ENCODE assay signal across 28 mouse cellular contexts in the genomic region with DNA sequence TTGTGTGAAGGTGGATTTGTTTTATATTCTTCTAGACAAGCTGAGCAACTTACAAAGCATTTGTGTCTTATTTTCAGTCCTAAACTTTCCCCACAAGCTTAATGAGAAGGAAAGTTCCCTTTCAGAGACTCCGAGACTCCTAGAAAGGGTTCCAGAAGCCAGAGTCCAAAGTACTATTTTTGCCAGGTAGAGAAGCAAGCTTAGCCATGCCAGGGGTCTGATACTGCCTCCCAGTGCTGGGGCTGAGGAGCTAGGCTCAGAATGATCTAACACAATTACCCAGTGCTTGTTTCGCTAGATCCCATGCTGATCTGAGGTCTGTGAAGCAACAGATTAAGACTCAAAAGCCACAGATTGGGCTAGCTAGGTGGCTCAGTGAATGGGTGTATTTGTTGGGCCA.
DNase-seq lines count a peak whose midpoint lies in the region; ATAC-seq and TF ChIP-seq lines count a peak whose summit lies in the region.
"Had no signal": no experiment of that assay in that cellular context is flagged by ENCODE, and none has a peak within 500 bp of the region (broad histone marks: within the 10 kb centered on the region; RNA-seq: fewer than 3 reads in every experiment).

No protein-coding gene starts in this region.

- no peaks in the 10 kb centered on the region for H3K4me1 ChIP-seq in intestine, postnatal 0 days (replicated peaks; ENCODE audit: control insufficient read depth, insufficient read depth, low read length)
- H3K4me1 ChIP-seq in intestine, embryonic 15.5 days (replicated peaks), result no peaks in the 10 kb centered on the region
- peaks cover 4% of the 10 kb centered on the region; the same call in 1 of the 2 replicates for H3K4me1 ChIP-seq in kidney, embryonic 16.5 days (ENCODE audit: insufficient read depth, low read length)
- H3K4me1 ChIP-seq in midbrain, embryonic 14.5 days (ENCODE audit: control insufficient read depth, insufficient read depth, low read length), result no peaks in the 10 kb centered on the region
- H3K4me1 ChIP-seq: embryonic facial prominence, embryonic 10.5 days; embryonic facial prominence, embryonic 13.5 days had no signal

- H3K36me3 ChIP-seq in intestine, postnatal 0 days (ENCODE audit: control insufficient read depth, insufficient read depth), result no peaks in the 10 kb centered on the region
- no peaks in the 10 kb centered on the region for H3K36me3 ChIP-seq in intestine, embryonic 15.5 days
- no peaks in the 10 kb centered on the region for H3K36me3 ChIP-seq in kidney, embryonic 16.5 days (ENCODE audit: insufficient read depth, low read length)
- no peaks in the 10 kb centered on the region for H3K36me3 ChIP-seq in midbrain, embryonic 14.5 days (ENCODE audit: control insufficient read depth, insufficient read depth, low read length)
- H3K36me3 ChIP-seq: embryonic facial prominence, embryonic 10.5 days; embryonic facial prominence, embryonic 13.5 days; forebrain, embryonic 12.5 days; forebrain, embryonic 15.5 days; heart, embryonic 15.5 days had no signal

- DNase-seq in kidney, adult 8-10 months, result peak; percentile 37 to 54
- DNase-seq in layer of hippocampus, adult 2 months (ENCODE audit: low spot score in 2 of 2), result no peak
- DNase-seq in layer of hippocampus, postnatal 14 days (ENCODE audit: low spot score in 2 of 2), result no peak
- DNase-seq in midbrain, embryonic 14.5 days, result no peak
- DNase-seq: adrenal gland, adult 8-10 months; adrenal gland, postnatal 25 days; cerebellum, adult 11-12 months; cerebellum, adult 8-10 months; cerebellum, postnatal 10 days; cerebellum, postnatal 36 days; embryo, embryonic 11 days; gastrocnemius, postnatal 25 days; heart, adult 2 months; heart, postnatal 10 days; heart, postnatal 4 days had no signal

- no peaks in the 10 kb centered on the region for H3K27me3 ChIP-seq in intestine, postnatal 0 days (replicated peaks; ENCODE audit: control insufficient read depth, insufficient read depth, low read length)
- H3K27me3 ChIP-seq in intestine, embryonic 15.5 days (replicated peaks), result no peaks in the 10 kb centered on the region
- H3K27me3 ChIP-seq in kidney, embryonic 16.5 days (ENCODE audit: insufficient read depth, low read length), result no peaks in the 10 kb centered on the region
- H3K27me3 ChIP-seq in midbrain, embryonic 14.5 days (ENCODE audit: control insufficient read depth, insufficient read depth, low read length), result no peaks in the 10 kb centered on the region
- H3K27me3 ChIP-seq: embryonic facial prominence, embryonic 13.5 days; forebrain, embryonic 12.5 days; forebrain, embryonic 15.5 days; heart, embryonic 15.5 days had no signal

- no peak overlapping the region for H3K4me2 ChIP-seq in intestine, postnatal 0 days (replicated peaks; ENCODE audit: low read depth)
- no peak overlapping the region for H3K4me2 ChIP-seq in intestine, embryonic 15.5 days (replicated peaks)
- H3K4me2 ChIP-seq in kidney, embryonic 16.5 days (replicated peaks; ENCODE audit: low read depth, low read length), result no peak overlapping the region
- no peak overlapping the region for H3K4me2 ChIP-seq in midbrain, embryonic 14.5 days (ENCODE audit: low read length)
- H3K4me2 ChIP-seq: embryonic facial prominence, embryonic 13.5 days; forebrain, embryonic 12.5 days; forebrain, embryonic 15.5 days; heart, embryonic 11.5 days; heart, embryonic 15.5 days; hindbrain, embryonic 14.5 days had no signal

- H3K9me3 ChIP-seq in intestine, postnatal 0 days (ENCODE audit: control insufficient read depth), result no peaks in the 10 kb centered on the region
- H3K9me3 ChIP-seq in intestine, embryonic 15.5 days, result no peaks in the 10 kb centered on the region
- no peaks in the 10 kb centered on the region for H3K9me3 ChIP-seq in kidney, embryonic 16.5 days (ENCODE audit: low read length)
- H3K9me3 ChIP-seq in midbrain, embryonic 14.5 days (ENCODE audit: control insufficient read depth, low read length), result no peaks in the 10 kb centered on the region
- H3K9me3 ChIP-seq: embryonic facial prominence, embryonic 10.5 days; embryonic facial prominence, embryonic 13.5 days; forebrain, embryonic 12.5 days; forebrain, embryonic 15.5 days; heart, embryonic 15.5 days had no signal

- peak; percentile 35 for TF ChIP-seq CTCF in intestine, postnatal 0 days (IDR thresholded peaks at IDR 0.05; ENCODE audit: low read depth)
- TF ChIP-seq CTCF in layer of hippocampus, adult 2 months (conservative IDR thresholded peaks at IDR 0.05), result peak; percentile 35

- 65% methylated on average over 2 of the region's 2 CpGs for WGBS in intestine, postnatal 0 days
- WGBS in intestine, embryonic 15.5 days, result 81% methylated on average over 2 of the region's 2 CpGs
- WGBS in kidney, embryonic 16.5 days, result 87% methylated on average over 2 of the region's 2 CpGs
- WGBS in midbrain, embryonic 14.5 days, result 76% methylated on average over 2 of the region's 2 CpGs

- ATAC-seq in intestine, postnatal 0 days, result no peak
- ATAC-seq in intestine, embryonic 15.5 days, result no peak
- ATAC-seq in kidney, embryonic 16.5 days (ENCODE audit: low FRiP score, low TSS enrichment), result no peak
- no peak for ATAC-seq in midbrain, embryonic 14.5 days (ENCODE audit: low FRiP score, low TSS enrichment)
- ATAC-seq: CD4-positive, CD25-positive, alpha-beta regulatory T cell, adult 4 months; forebrain, embryonic 15.5 days; hindbrain, postnatal 0 days had no signal

- H3K27ac ChIP-seq in intestine, postnatal 0 days (ENCODE audit: low read depth, low read length), result no peak overlapping the region
- no peak overlapping the region for H3K27ac ChIP-seq in intestine, embryonic 15.5 days
- H3K27ac ChIP-seq in kidney, embryonic 16.5 days (ENCODE audit: low read length), result no peak overlapping the region
- no peak overlapping the region for H3K27ac ChIP-seq in layer of hippocampus, adult 2 months
- H3K27ac ChIP-seq in midbrain, embryonic 14.5 days (replicated peaks; ENCODE audit: low read depth, low read length), result no peak overlapping the region
- H3K27ac ChIP-seq: embryonic facial prominence, embryonic 10.5 days; embryonic facial prominence, embryonic 13.5 days; forebrain, embryonic 12.5 days; forebrain, embryonic 15.5 days; heart, adult 2 months; heart, embryonic 15.5 days; hindbrain, embryonic 14.5 days; hindbrain, postnatal 0 days had no signal

- H3K9ac ChIP-seq in intestine, postnatal 0 days (ENCODE audit: low read depth, low read length), result no peak overlapping the region
- H3K9ac ChIP-seq in intestine, embryonic 15.5 days, result no peak overlapping the region
- no peak overlapping the region for H3K9ac ChIP-seq in kidney, embryonic 16.5 days (replicated peaks; ENCODE audit: low read length)
- H3K9ac ChIP-seq in midbrain, embryonic 14.5 days (replicated peaks; ENCODE audit: low read length), result no peak overlapping the region
- H3K9ac ChIP-seq: embryonic facial prominence, embryonic 13.5 days; forebrain, embryonic 12.5 days; forebrain, embryonic 15.5 days; heart, embryonic 15.5 days; hindbrain, embryonic 14.5 days had no signal

- no peak overlapping the region for H3K4me3 ChIP-seq in intestine, postnatal 0 days (ENCODE audit: low read depth, low read length)
- no peak overlapping the region for H3K4me3 ChIP-seq in intestine, embryonic 15.5 days (replicated peaks)
- H3K4me3 ChIP-seq in kidney, embryonic 16.5 days (ENCODE audit: low read length), result no peak overlapping the region
- no peak overlapping the region for H3K4me3 ChIP-seq in layer of hippocampus, adult 2 months
- no peak overlapping the region for H3K4me3 ChIP-seq in midbrain, embryonic 14.5 days (replicated peaks; ENCODE audit: low read depth, low read length)
- H3K4me3 ChIP-seq: embryonic facial prominence, embryonic 10.5 days; embryonic facial prominence, embryonic 13.5 days; erythroblast, embryonic 14.5 days; forebrain, embryonic 12.5 days; forebrain, embryonic 15.5 days; heart, adult 2 months; heart, embryonic 15.5 days had no signal

Comparison
In these comparisons a context has a peak if more than half of its experiments do, and no peak if none do; other contexts are left out.
1. DNase-seq: peak in kidney, adult 8-10 months (2 of 2); none in layer of hippocampus, adult 2 months (0 of 2), layer of hippocampus, postnatal 14 days (0 of 2) and midbrain, embryonic 14.5 days (single experiment).